Comparison of ENCODE assay signal across 14 mouse cellular contexts in genomic region chr2:180726658-180727442, GRCm38 (mm10). TPM values are rescaled to one million over a fixed set of nuclear protein-coding genes. Genes with fewer than 3 reads are reported as not detected.
DNase-seq lines count a peak whose midpoint lies in the region; ATAC-seq and TF ChIP-seq lines count a peak whose summit lies in the region.
"Had no signal": no experiment of that assay in that cellular context is flagged by ENCODE, and none has a peak within 500 bp of the region (broad histone marks: within the 10 kb centered on the region; RNA-seq: fewer than 3 reads in every experiment).

No protein-coding gene starts in this region.

- no peak for TF ChIP-seq POLR2A in kidney, adult 2 months (IDR thresholded peaks at IDR 0.05; ENCODE audit: low read depth, low read length)

- no peak overlapping the region for H3K9ac ChIP-seq in kidney, embryonic 14.5 days (ENCODE audit: low read depth, low read length)
- H3K9ac ChIP-seq: neural tube, embryonic 13.5 days had no signal

- ATAC-seq in kidney, embryonic 14.5 days (ENCODE audit: low FRiP score, low TSS enrichment), result no peak
- ATAC-seq in hematopoietic stem cell, adult 5-6 weeks (replicated peaks in 1 of 2; ENCODE audit: insufficient read depth in 1 of 2, low FRiP score in 2 of 2, low TSS enrichment in 1 of 2, low read depth in 1 of 2, poor library complexity in 2 of 2, severe bottlenecking in 2 of 2), result peak; percentile 82 to 83
- ATAC-seq: Patski had no signal

- no peak for TF ChIP-seq CTCF in kidney, adult 2 months (conservative IDR thresholded peaks at IDR 0.05; ENCODE audit: insufficient read depth, insufficient read length, low read depth, low read length)

- H3K4me2 ChIP-seq in kidney, embryonic 14.5 days (replicated peaks; ENCODE audit: low read depth, low read length), result no peak overlapping the region
- H3K4me2 ChIP-seq: neural tube, embryonic 13.5 days had no signal

- H3K4me1 ChIP-seq in kidney, adult 2 months (ENCODE audit: control insufficient read depth, insufficient read depth, low read length), result peaks cover 12% of the 10 kb centered on the region; the same call in 1 of the 2 replicates
- H3K4me1 ChIP-seq in kidney, embryonic 14.5 days (ENCODE audit: control insufficient read depth, insufficient read depth, low read length), result peaks cover 9% of the 10 kb centered on the region; the same call in 1 of the 2 replicates
- peaks cover 54% of the 10 kb centered on the region for H3K4me1 ChIP-seq in megakaryocyte, embryonic 14.5 days

- H3K27ac ChIP-seq in kidney, adult 2 months (ENCODE audit: insufficient read depth, low read depth, low read length), result no peak overlapping the region
- no peak overlapping the region for H3K27ac ChIP-seq in kidney, embryonic 14.5 days (ENCODE audit: low read depth, low read length)
- H3K27ac ChIP-seq: kidney, postnatal 0 days; neural tube, embryonic 13.5 days had no signal

- no peaks in the 10 kb centered on the region for H3K9me3 ChIP-seq in kidney, embryonic 14.5 days (ENCODE audit: control insufficient read depth, low read length)
- H3K9me3 ChIP-seq in megakaryocyte, embryonic 14.5 days, result no peaks in the 10 kb centered on the region
- H3K9me3 ChIP-seq: neural tube, embryonic 13.5 days had no signal

- H3K27me3 ChIP-seq in kidney, adult 2 months (replicated peaks; ENCODE audit: control insufficient read depth, insufficient read depth, low read length), result no peaks in the 10 kb centered on the region
- no peaks in the 10 kb centered on the region for H3K27me3 ChIP-seq in kidney, embryonic 14.5 days (ENCODE audit: control insufficient read depth, insufficient read depth, low read length)
- peaks cover 2% of the 10 kb centered on the region for H3K27me3 ChIP-seq in megakaryocyte, embryonic 14.5 days (replicated peaks)
- H3K27me3 ChIP-seq: neural tube, embryonic 13.5 days; Patski had no signal

- H3K36me3 ChIP-seq in kidney, adult 2 months (ENCODE audit: control insufficient read depth, insufficient read depth, low read length), result no peaks in the 10 kb centered on the region
- peaks cover 11% of the 10 kb centered on the region for H3K36me3 ChIP-seq in kidney, embryonic 14.5 days (ENCODE audit: control insufficient read depth, insufficient read depth, low read length)
- peaks cover 29% of the 10 kb centered on the region for H3K36me3 ChIP-seq in megakaryocyte, embryonic 14.5 days (replicated peaks; ENCODE audit: low read length)

- WGBS in kidney, adult 2 months, result 77% methylated on average over 6 of the region's 6 CpGs
- 72% methylated on average over 6 of the region's 6 CpGs for WGBS in kidney, embryonic 14.5 days

- DNase-seq in kidney, adult 2 months, result peak; percentile 14
- peak; percentile 58 to 69 for DNase-seq in thymus, postnatal 36 days
- no peak for DNase-seq in cerebellum, adult 8-10 months
- no peak for DNase-seq in ovary, postnatal 10 days (ENCODE audit: low spot score)
- no peak for DNase-seq in layer of hippocampus, postnatal 36 days
- DNase-seq: embryo, embryonic 11 days had no signal

- no peak overlapping the region for H3K4me3 ChIP-seq in kidney, adult 2 months (ENCODE audit: insufficient read depth, low read depth, low read length)
- H3K4me3 ChIP-seq in kidney, embryonic 14.5 days (ENCODE audit: low read length), result no peak overlapping the region
- H3K4me3 ChIP-seq in megakaryocyte, embryonic 14.5 days (replicated peaks), result peak overlapping the region; percentile 91
- H3K4me3 ChIP-seq: neural tube, embryonic 13.5 days had no signal

RNA-seq across cellular contexts. Expression of gene Slc17a9, which starts 1.8 kb away (rescaled TPM):
- polyA plus RNA-seq in kidney, adult 2 months (2012; rRNA removed), result 1.9 and 3.0 TPM in 2 replicates
- 0.20 and 0.47 TPM in 2 replicates for polyA plus RNA-seq in kidney, embryonic 14.5 days (2014; fragmentation: Nextera tagmentation; extraction: Ambion mirVana)
- 7.3 and 9.4 TPM in 2 replicates for total RNA-seq in hematopoietic stem cell, adult 5-6 weeks (2017)
- polyA plus RNA-seq in megakaryocyte, embryonic 14.5 days (2012; ENCODE audit: insufficient read depth, low replicate concordance), result 3.5 and 6.1 TPM in 2 replicates
- total RNA-seq in layer of hippocampus, postnatal 36 days (2021), result under 1 TPM in 1 of 2 experiments, not detected in 1; 0.51 TPM

RNA-seq across cellular contexts. Expression of gene Gid8, which starts 16.9 kb away (rescaled TPM):
- polyA plus RNA-seq in kidney, adult 2 months (2012; rRNA removed), result 33.3 and 35.4 TPM in 2 replicates
- 54.3 and 62.9 TPM in 2 replicates for polyA plus RNA-seq in kidney, embryonic 14.5 days (2014; fragmentation: Nextera tagmentation; extraction: Ambion mirVana)
- 52.2 and 78.0 TPM in 2 replicates for total RNA-seq in hematopoietic stem cell, adult 5-6 weeks (2017)
- 10.8 TPM in 1 of 2 replicates, not detected in the other for polyA plus RNA-seq in megakaryocyte, embryonic 14.5 days (2012; ENCODE audit: insufficient read depth, low replicate concordance)
- 10 to 100 TPM; 63.3 to 63.4 TPM for total RNA-seq in layer of hippocampus, postnatal 36 days (2021)

RNA-seq across cellular contexts. Expression of gene Dido1, which starts 17.1 kb away (rescaled TPM):
- 13.2 and 13.4 TPM in 2 replicates for polyA plus RNA-seq in kidney, adult 2 months (2012; rRNA removed)
- 25.6 and 39.5 TPM in 2 replicates for polyA plus RNA-seq in kidney, embryonic 14.5 days (2014; fragmentation: Nextera tagmentation; extraction: Ambion mirVana)
- 86.0 and 95.8 TPM in 2 replicates for total RNA-seq in hematopoietic stem cell, adult 5-6 weeks (2017)
- polyA plus RNA-seq in megakaryocyte, embryonic 14.5 days (2012; ENCODE audit: insufficient read depth, low replicate concordance), result 3.4 and 8.4 TPM in 2 replicates
- 10 to 100 TPM; 52.2 to 61.1 TPM for total RNA-seq in layer of hippocampus, postnatal 36 days (2021)

RNA-seq across cellular contexts. Expression of gene Bhlhe23, which starts 49.9 kb away (rescaled TPM):
- not detected in 2 replicates for polyA plus RNA-seq in kidney, adult 2 months (2012; rRNA removed)
- polyA plus RNA-seq in kidney, embryonic 14.5 days (2014; fragmentation: Nextera tagmentation; extraction: Ambion mirVana), result 0.10 TPM in 1 of 2 replicates, not detected in the other
- not detected in 2 replicates for total RNA-seq in hematopoietic stem cell, adult 5-6 weeks (2017)
- not detected in 2 replicates for polyA plus RNA-seq in megakaryocyte, embryonic 14.5 days (2012; ENCODE audit: insufficient read depth, low replicate concordance)
- total RNA-seq in layer of hippocampus, postnatal 36 days (2021), result not detected
- polyA plus RNA-seq: kidney, postnatal 0 days; limb, embryonic 11.5 days; Patski; urinary bladder, adult 2 months had no signal

Comparison
In these comparisons a context has a peak if more than half of its experiments do, and no peak if none do; other contexts are left out.
1. DNase-seq: peak in kidney, adult 2 months (single experiment) and thymus, postnatal 36 days (2 of 2); none in cerebellum, adult 8-10 months (single experiment), ovary, postnatal 10 days (single experiment) and layer of hippocampus, postnatal 36 days (0 of 2).